ENCODE assay signal across 9 mouse cellular contexts in the genomic region with DNA sequence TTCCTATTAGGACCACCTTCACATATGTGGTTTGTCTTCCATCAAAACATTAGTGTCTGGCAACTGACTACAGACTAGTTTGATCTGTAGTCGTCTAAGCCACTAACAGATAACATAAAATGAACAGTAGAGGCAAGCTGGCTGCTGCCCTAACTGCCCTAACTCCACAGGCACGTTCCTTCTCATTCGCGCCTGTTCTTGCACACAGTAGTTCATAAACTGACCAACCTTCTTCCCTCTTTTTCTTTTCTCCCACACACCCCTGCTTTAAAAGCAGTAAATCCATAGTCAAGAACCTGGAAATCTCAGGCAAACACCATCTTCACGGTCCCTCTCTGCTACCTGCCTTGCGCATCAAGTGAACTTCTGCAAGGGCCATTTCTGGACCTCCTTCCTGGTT. TPM values are rescaled to one million over a fixed set of nuclear protein-coding genes. Genes with fewer than 3 reads are reported as not detected.
DNase-seq lines count a peak whose midpoint lies in the region; ATAC-seq and TF ChIP-seq lines count a peak whose summit lies in the region.
"Had no signal": no experiment of that assay in that cellular context is flagged by ENCODE, and none has a peak within 500 bp of the region (broad histone marks: within the 10 kb centered on the region; RNA-seq: fewer than 3 reads in every experiment).

No protein-coding gene starts in this region.

- no peak for TF ChIP-seq CTCF in heart, postnatal 0 days (IDR thresholded peaks at IDR 0.05; ENCODE audit: low read depth)
- TF ChIP-seq CTCF in brain, embryonic 14.5 days (IDR thresholded peaks at IDR 0.05; ENCODE audit: borderline replicate concordance, extremely low read depth, insufficient read depth, insufficient read length): no peak
- TF ChIP-seq CTCF in left cerebral cortex, adult 2 months (IDR thresholded peaks at IDR 0.05): no peak

- H3K36me3 ChIP-seq in heart, postnatal 0 days (replicated peaks; ENCODE audit: control insufficient read depth, insufficient read depth, low read length): no peaks in the 10 kb centered on the region
- H3K36me3 ChIP-seq in hindbrain, embryonic 15.5 days: no peaks in the 10 kb centered on the region
- H3K36me3 ChIP-seq in midbrain, embryonic 14.5 days (ENCODE audit: control insufficient read depth, insufficient read depth, low read length): no peaks in the 10 kb centered on the region

- intact Hi-C loops in heart, postnatal 14 days (cut with DNase I): loop anchor here (10.0 kb wide), 1 partner anchor 393 kb away; no protein-coding TSS in a partner anchor
- intact Hi-C loops in left cerebral cortex, adult 2 months (cut with DNase I): loop anchor here (10.0 kb wide), 3 partner anchors 253 to 873 kb away; a partner anchor contains a TSS

- TF ChIP-seq POLR2A in brain, embryonic 14.5 days (IDR thresholded peaks at IDR 0.05; ENCODE audit: borderline replicate concordance, extremely low read depth, insufficient read depth, insufficient read length, poor library complexity, severe bottlenecking): no peak

- H3K4me2 ChIP-seq in heart, postnatal 0 days (ENCODE audit: low read depth, low read length): peak overlapping the region; percentile 93
- H3K4me2 ChIP-seq in hindbrain, embryonic 15.5 days: peak overlapping the region; percentile 97
- H3K4me2 ChIP-seq in midbrain, embryonic 14.5 days (ENCODE audit: low read length): peak overlapping the region; percentile 64

- no peaks in the 10 kb centered on the region for H3K9me3 ChIP-seq in heart, postnatal 0 days (replicated peaks; ENCODE audit: control insufficient read depth, low read length)
- H3K9me3 ChIP-seq in hindbrain, embryonic 15.5 days: no peaks in the 10 kb centered on the region
- H3K9me3 ChIP-seq in midbrain, embryonic 14.5 days (ENCODE audit: control insufficient read depth, low read length): no peaks in the 10 kb centered on the region

- H3K27ac ChIP-seq in heart, postnatal 0 days (ENCODE audit: low read depth): no peak overlapping the region
- no peak overlapping the region for H3K27ac ChIP-seq in hindbrain, embryonic 15.5 days (replicated peaks)
- H3K27ac ChIP-seq in midbrain, embryonic 14.5 days (replicated peaks; ENCODE audit: low read depth, low read length): no peak overlapping the region
- no peak overlapping the region for H3K27ac ChIP-seq in left cerebral cortex, adult 2 months

- no peaks in the 10 kb centered on the region for H3K4me1 ChIP-seq in heart, postnatal 0 days (ENCODE audit: control insufficient read depth, insufficient read depth)
- peaks cover 17% of the 10 kb centered on the region for H3K4me1 ChIP-seq in hindbrain, embryonic 15.5 days (replicated peaks)
- peaks cover 4% of the 10 kb centered on the region; the same call in 1 of the 2 replicates for H3K4me1 ChIP-seq in midbrain, embryonic 14.5 days (ENCODE audit: control insufficient read depth, insufficient read depth, low read length)

- WGBS in heart, postnatal 0 days: 53% methylated on average over 6 of the region's 6 CpGs
- WGBS in hindbrain, embryonic 15.5 days: 43% methylated on average over 6 of the region's 6 CpGs
- 43% methylated on average over 6 of the region's 6 CpGs for WGBS in midbrain, embryonic 14.5 days

- no peak for ATAC-seq in heart, postnatal 0 days (ENCODE audit: insufficient read depth, low read depth)
- no peak for ATAC-seq in hindbrain, embryonic 15.5 days (ENCODE audit: low FRiP score, low read depth)
- no peak for ATAC-seq in midbrain, embryonic 14.5 days (ENCODE audit: low FRiP score, low TSS enrichment)

- no peak for TF ChIP-seq EP300 in heart, postnatal 0 days (IDR thresholded peaks at IDR 0.05; ENCODE audit: low read depth)

- DNase-seq in heart, postnatal 0 days (ENCODE audit: low spot score): no peak
- DNase-seq in heart, postnatal 14 days: no peak
- DNase-seq in brain, embryonic 14.5 days (ENCODE audit: low read depth): peak; percentile 4
- no peak for DNase-seq in midbrain, embryonic 14.5 days
- DNase-seq in retina, embryonic 14.5 days (ENCODE audit: low spot score): no peak
- DNase-seq in left cerebral cortex, adult 2 months (ENCODE audit: extremely low spot score in 1 of 2, low spot score in 2 of 2): no peak
- DNase-seq in frontal cortex, adult 2 months (ENCODE audit: extremely low spot score in 1 of 2, low spot score in 1 of 2): no peak
- DNase-seq: embryo, embryonic 11 days had no signal

- H3K4me3 ChIP-seq in heart, postnatal 0 days (ENCODE audit: low read depth, low read length): peak overlapping the region; percentile 70
- H3K4me3 ChIP-seq in hindbrain, embryonic 15.5 days: peak overlapping the region; percentile 64
- H3K4me3 ChIP-seq in midbrain, embryonic 14.5 days (replicated peaks; ENCODE audit: low read depth, low read length): peak overlapping the region; percentile 66
- no peak overlapping the region for H3K4me3 ChIP-seq in left cerebral cortex, adult 2 months

- H3K27me3 ChIP-seq in heart, postnatal 0 days (ENCODE audit: control insufficient read depth, insufficient read depth, low read length): peaks cover 20% of the 10 kb centered on the region; the same call in 1 of the 2 replicates
- H3K27me3 ChIP-seq in hindbrain, embryonic 15.5 days: 0 out of 2 replicates have a peak, but pooled peaks cover 5% of the 10 kb centered on the region
- no peaks in the 10 kb centered on the region for H3K27me3 ChIP-seq in midbrain, embryonic 14.5 days (ENCODE audit: control insufficient read depth, insufficient read depth, low read length)

- peak overlapping the region; percentile 65; the same call in 1 of the 2 replicates for H3K9ac ChIP-seq in heart, postnatal 0 days (replicated peaks; ENCODE audit: low read depth, low read length)
- H3K9ac ChIP-seq in hindbrain, embryonic 15.5 days: peak overlapping the region; percentile 61; the same call in 1 of the 2 replicates
- peak overlapping the region; percentile 86; the same call in 1 of the 2 replicates for H3K9ac ChIP-seq in midbrain, embryonic 14.5 days (replicated peaks; ENCODE audit: low read length)

RNA-seq across cellular contexts. Expression of a gene that starts 31.2 kb away (rescaled TPM):
- total RNA-seq in heart, postnatal 0 days (2014; rRNA removed; ENCODE audit: low replicate concordance): 0.27 and 1.7 TPM in 2 replicates
- 1.2 and 1.4 TPM in 2 replicates for polyA plus RNA-seq in heart, postnatal 0 days (2015; fragmentation: Nextera tagmentation; extraction: Ambion mirVana)
- total RNA-seq in heart, postnatal 14 days (2021): 1 to 10 TPM; 1.2 to 1.6 TPM
- polyA plus RNA-seq in brain, embryonic 14.5 days (2012; rRNA removed): 11.2 and 16.4 TPM in 2 replicates
- 4.1 and 5.0 TPM in 2 replicates for polyA plus RNA-seq in hindbrain, embryonic 15.5 days (2015; fragmentation: Nextera tagmentation; extraction: Ambion mirVana)
- 2.9 and 5.0 TPM in 2 replicates for polyA plus RNA-seq in midbrain, embryonic 14.5 days (2014; fragmentation: Nextera tagmentation; extraction: Ambion mirVana)
- total RNA-seq in left cerebral cortex, adult 2 months (2021): 1 to 10 TPM; 6.4 to 6.5 TPM
- 6.2 and 7.2 TPM in 2 replicates for polyA plus RNA-seq in frontal cortex, adult 2 months (2012; rRNA removed)

RNA-seq across cellular contexts. Expression of a gene that starts 31.2 kb away (rescaled TPM):
- 7.0 and 9.3 TPM in 2 replicates for total RNA-seq in heart, postnatal 0 days (2014; rRNA removed; ENCODE audit: low replicate concordance)
- 11.7 and 15.5 TPM in 2 replicates for polyA plus RNA-seq in heart, postnatal 0 days (2015; fragmentation: Nextera tagmentation; extraction: Ambion mirVana)
- 1 to 10 TPM; 2.8 to 3.8 TPM for total RNA-seq in heart, postnatal 14 days (2021)
- polyA plus RNA-seq in brain, embryonic 14.5 days (2012; rRNA removed): 12.7 and 14.0 TPM in 2 replicates
- polyA plus RNA-seq in hindbrain, embryonic 15.5 days (2015; fragmentation: Nextera tagmentation; extraction: Ambion mirVana): 35.2 and 35.8 TPM in 2 replicates
- 33.5 and 38.0 TPM in 2 replicates for polyA plus RNA-seq in midbrain, embryonic 14.5 days (2014; fragmentation: Nextera tagmentation; extraction: Ambion mirVana)
- 10 to 100 TPM; 18.6 to 27.6 TPM for total RNA-seq in left cerebral cortex, adult 2 months (2021)
- polyA plus RNA-seq in frontal cortex, adult 2 months (2012; rRNA removed): 17.4 and 20.5 TPM in 2 replicates
